In the genomic region with DNA sequence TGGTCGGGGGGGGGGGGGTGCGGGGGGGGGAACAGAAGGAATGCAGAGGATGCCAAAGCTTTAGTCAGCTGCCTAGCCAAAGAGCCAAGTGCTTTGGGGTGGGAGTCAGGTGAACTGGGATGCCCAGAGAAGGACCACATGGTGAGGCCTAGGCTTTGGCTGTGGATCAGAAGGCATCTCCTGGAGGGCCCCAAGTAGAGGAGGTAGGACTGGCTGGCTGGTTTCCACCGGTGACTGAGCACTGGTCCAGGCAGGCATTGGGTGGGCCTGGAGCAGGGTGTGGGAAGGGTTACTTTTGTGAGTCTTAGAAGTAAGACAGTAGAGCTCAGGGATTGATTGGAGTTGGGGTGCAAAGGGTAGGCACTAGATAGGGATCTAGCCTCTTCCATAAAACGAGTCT, we compare ENCODE assay signal across 10 mouse cellular contexts. TPM values are rescaled to one million over a fixed set of nuclear protein-coding genes. Genes with fewer than 3 reads are reported as not detected.
DNase-seq lines count a peak whose midpoint lies in the region; ATAC-seq lines count a peak whose summit lies in the region.
"Had no signal": no experiment of that assay in that cellular context is flagged by ENCODE, and none has a peak within 500 bp of the region (broad histone marks: within the 10 kb centered on the region; RNA-seq: fewer than 3 reads in every experiment).

No protein-coding gene starts in this region.

- peak overlapping the region; percentile 90; the same call in 1 of the 2 replicates for H3K4me2 ChIP-seq in limb, embryonic 13.5 days (replicated peaks)
- H3K4me2 ChIP-seq in intestine, embryonic 16.5 days (ENCODE audit: low read depth, low read length) = no peak overlapping the region

- H3K4me3 ChIP-seq in limb, embryonic 13.5 days = peak overlapping the region; percentile 7; the same call in 1 of the 2 replicates
- no peak overlapping the region for H3K4me3 ChIP-seq in intestine, embryonic 16.5 days (ENCODE audit: low read length)

- DNase-seq in cerebellum, adult 11 months = peak; percentile 25
- peak; percentile 7 for DNase-seq in layer of hippocampus, adult 9-11 months
- no peak for DNase-seq in layer of hippocampus, adult 9-10 months (ENCODE audit: low spot score)
- peak; percentile 58 for DNase-seq in cerebellum, adult 9-11 months
- no peak for DNase-seq in thymus, postnatal 10 days (ENCODE audit: low spot score in 2 of 2)

- ATAC-seq in cerebellum, adult (ENCODE audit: insufficient number of reproducible peaks, low FRiP score, low TSS enrichment) = no peak
- ATAC-seq in limb, embryonic 13.5 days (ENCODE audit: low FRiP score, low read depth) = no peak
- ATAC-seq in intestine, embryonic 16.5 days = no peak

- peaks cover 40% of the 10 kb centered on the region for H3K4me1 ChIP-seq in limb, embryonic 13.5 days
- peaks cover 19% of the 10 kb centered on the region for H3K4me1 ChIP-seq in intestine, embryonic 16.5 days (ENCODE audit: control insufficient read depth, insufficient read depth, low read length)

- 94% methylated on average over 2 of the region's 4 CpGs for WGBS in limb, embryonic 13.5 days
- 73% methylated on average over 4 of the region's 4 CpGs for WGBS in intestine, embryonic 16.5 days

- H3K9ac ChIP-seq in limb, embryonic 13.5 days = no peak overlapping the region; the same call in 1 of the 2 replicates
- no peak overlapping the region for H3K9ac ChIP-seq in intestine, embryonic 16.5 days (ENCODE audit: low read depth, low read length)
- H3K9ac ChIP-seq: limb, embryonic 15.5 days had no signal

- no peak overlapping the region for H3K27ac ChIP-seq in limb, embryonic 13.5 days
- no peak overlapping the region for H3K27ac ChIP-seq in intestine, embryonic 16.5 days (ENCODE audit: low read length)
- H3K27ac ChIP-seq: heart, embryonic 13.5 days; limb, embryonic 15.5 days had no signal

- H3K9me3 ChIP-seq in limb, embryonic 13.5 days = no peaks in the 10 kb centered on the region
- H3K9me3 ChIP-seq in intestine, embryonic 16.5 days (ENCODE audit: control insufficient read depth, low read length) = no peaks in the 10 kb centered on the region
- H3K9me3 ChIP-seq: heart, embryonic 13.5 days; limb, embryonic 15.5 days had no signal

- peaks cover 41% of the 10 kb centered on the region for H3K36me3 ChIP-seq in limb, embryonic 13.5 days
- peaks cover 7% of the 10 kb centered on the region for H3K36me3 ChIP-seq in intestine, embryonic 16.5 days (ENCODE audit: control insufficient read depth, insufficient read depth, low read length)

- H3K27me3 ChIP-seq in limb, embryonic 13.5 days = no peaks in the 10 kb centered on the region
- H3K27me3 ChIP-seq in intestine, embryonic 16.5 days (replicated peaks; ENCODE audit: control insufficient read depth, insufficient read depth, low read length) = no peaks in the 10 kb centered on the region
- H3K27me3 ChIP-seq: heart, embryonic 13.5 days; limb, embryonic 15.5 days had no signal

RNA-seq across cellular contexts. Expression of a gene that starts 2.1 kb away (rescaled TPM):
- 76.6 and 83.9 TPM in 2 replicates for polyA plus RNA-seq in limb, embryonic 13.5 days (2015; fragmentation: Nextera tagmentation; extraction: Ambion mirVana)
- 30.3 TPM in 2 replicates for polyA plus RNA-seq in intestine, embryonic 16.5 days (2015; fragmentation: Nextera tagmentation; extraction: Ambion mirVana)

RNA-seq across cellular contexts. Expression of a gene that starts 25.5 kb away (rescaled TPM):
- 65.2 and 68.1 TPM in 2 replicates for polyA plus RNA-seq in limb, embryonic 13.5 days (2015; fragmentation: Nextera tagmentation; extraction: Ambion mirVana)
- polyA plus RNA-seq in intestine, embryonic 16.5 days (2015; fragmentation: Nextera tagmentation; extraction: Ambion mirVana) = 81.3 and 81.6 TPM in 2 replicates

RNA-seq across cellular contexts. Expression of a gene that starts 26.6 kb away (rescaled TPM):
- polyA plus RNA-seq in limb, embryonic 13.5 days (2015; fragmentation: Nextera tagmentation; extraction: Ambion mirVana) = 17.9 and 19.7 TPM in 2 replicates
- polyA plus RNA-seq in intestine, embryonic 16.5 days (2015; fragmentation: Nextera tagmentation; extraction: Ambion mirVana) = 9.8 and 10.7 TPM in 2 replicates

Comparison
In these comparisons a context has a peak if more than half of its experiments do, and no peak if none do; other contexts are left out.
1. DNase-seq: peak in cerebellum, adult 11 months (single experiment), layer of hippocampus, adult 9-11 months (single experiment) and cerebellum, adult 9-11 months (single experiment); none in layer of hippocampus, adult 9-10 months (single experiment) and thymus, postnatal 10 days (0 of 2).